Mouse (Mus musculus): ENCODE results near the gene Fam234b. TPM values are rescaled to one million over a fixed set of nuclear protein-coding genes. Genes with fewer than 3 reads are reported as not detected.

The Fam234b gene
- polyA plus RNA-seq, 1 experiment from 2014 or later, result 28.7 TPM

- no peak for ATAC-seq (ENCODE audit: insufficient number of reproducible peaks, insufficient read depth, low FRiP score, low TSS enrichment)
- Histone ChIP-seq H3K4me2 (replicated peaks) (no peak overlapping the region), H3K9me3 (no peaks in the 10 kb centered on the region), H3K4me3 (no peak overlapping the region), H3K4me1 (no peaks in the 10 kb centered on the region), H3K36me3 (no peaks in the 10 kb centered on the region), H3K27me3 (no peaks in the 10 kb centered on the region), H3K9ac (no peak overlapping the region), H3K27ac (no peak overlapping the region)
- WGBS, result 35% methylated on average over 8 of the region's 8 CpGs
Observed at GRCm38 (mm10) chr6:135183961-135184360, 13.8 kb upstream of the Fam234b start.

GRCm38 (mm10) chr6:135187076-135187917, 10.5 kb upstream of the Fam234b start:
- Histone ChIP-seq H3K4me3 (no peak overlapping the region), H3K4me2 (replicated peaks) (no peak overlapping the region), H3K4me1 (no peaks in the 10 kb centered on the region), H3K9me3 (no peaks in the 10 kb centered on the region), H3K27me3 (no peaks in the 10 kb centered on the region), H3K27ac (no peak overlapping the region), H3K36me3 (no peaks in the 10 kb centered on the region), H3K9ac (no peak overlapping the region)
- WGBS, result 67% methylated on average over 10 of the region's 10 CpGs
- no peak for ATAC-seq (ENCODE audit: insufficient number of reproducible peaks, insufficient read depth, low FRiP score, low TSS enrichment)

GRCm38 (mm10) chr6:135188629-135189028, 9.1 kb upstream of the Fam234b start:
- WGBS, result 71% methylated on average over 4 of the region's 4 CpGs
- Histone ChIP-seq H3K4me1 (peaks cover 5% of the 10 kb centered on the region), H3K4me2 (replicated peaks) (no peak overlapping the region), H3K9ac (no peak overlapping the region), H3K27me3 (no peaks in the 10 kb centered on the region), H3K27ac (no peak overlapping the region), H3K4me3 (no peak overlapping the region), H3K36me3 (no peaks in the 10 kb centered on the region), H3K9me3 (no peaks in the 10 kb centered on the region)
- no peak for ATAC-seq (ENCODE audit: insufficient number of reproducible peaks, insufficient read depth, low FRiP score, low TSS enrichment)

GRCm38 (mm10) chr6:135190122-135190521, 7.7 kb upstream of the Fam234b start:
- Histone ChIP-seq H3K4me1 (peaks cover 10% of the 10 kb centered on the region), H3K27me3 (no peaks in the 10 kb centered on the region), H3K4me3 (no peak overlapping the region), H3K9me3 (no peaks in the 10 kb centered on the region), H3K36me3 (no peaks in the 10 kb centered on the region), H3K9ac (no peak overlapping the region), H3K27ac (no peak overlapping the region), H3K4me2 (replicated peaks) (no peak overlapping the region)
- no peak for ATAC-seq (ENCODE audit: insufficient number of reproducible peaks, insufficient read depth, low FRiP score, low TSS enrichment)
- WGBS, result 57% methylated on average over 6 of the region's 6 CpGs

- no peak overlapping the region for H3K9ac ChIP-seq
- H3K27ac ChIP-seq, result no peak overlapping the region
- peaks cover 10% of the 10 kb centered on the region for H3K4me1 ChIP-seq
- no peak for ATAC-seq (ENCODE audit: insufficient number of reproducible peaks, insufficient read depth, low FRiP score, low TSS enrichment)
- no peak overlapping the region for H3K4me2 ChIP-seq (replicated peaks)
- H3K27me3 ChIP-seq, result no peaks in the 10 kb centered on the region
- H3K36me3 ChIP-seq, result no peaks in the 10 kb centered on the region
- WGBS, result 79% methylated on average over 1 of the region's 1 CpGs
- H3K4me3 ChIP-seq, result no peak overlapping the region
- no peaks in the 10 kb centered on the region for H3K9me3 ChIP-seq
Observed at GRCm38 (mm10) chr6:135191906-135192305, 5.9 kb upstream of the Fam234b start.

- Histone ChIP-seq H3K36me3 (no peaks in the 10 kb centered on the region), H3K4me3 (no peak overlapping the region), H3K9me3 (no peaks in the 10 kb centered on the region), H3K9ac (no peak overlapping the region), H3K27ac (no peak overlapping the region), H3K4me2 (replicated peaks) (no peak overlapping the region), H3K4me1 (peaks cover 10% of the 10 kb centered on the region), H3K27me3 (no peaks in the 10 kb centered on the region)
- ATAC-seq (ENCODE audit: insufficient number of reproducible peaks, insufficient read depth, low FRiP score, low TSS enrichment), result no peak
- WGBS, result 73% methylated on average over 8 of the region's 8 CpGs
Observed at GRCm38 (mm10) chr6:135192993-135193392, 4.8 kb upstream of the Fam234b start.

- Histone ChIP-seq H3K36me3 (no peaks in the 10 kb centered on the region), H3K9ac (no peak overlapping the region), H3K4me2 (replicated peaks) (no peak overlapping the region), H3K4me3 (no peak overlapping the region), H3K4me1 (peaks cover 10% of the 10 kb centered on the region), H3K27ac (no peak overlapping the region), H3K27me3 (no peaks in the 10 kb centered on the region), H3K9me3 (no peaks in the 10 kb centered on the region)
- no peak for ATAC-seq (ENCODE audit: insufficient number of reproducible peaks, insufficient read depth, low FRiP score, low TSS enrichment)
- WGBS, result 23% methylated on average over 4 of the region's 4 CpGs
Observed at GRCm38 (mm10) chr6:135193733-135194132, 4.0 kb upstream of the Fam234b start.

- Histone ChIP-seq H3K4me2 (replicated peaks) (no peak overlapping the region), H3K9me3 (no peaks in the 10 kb centered on the region), H3K4me3 (no peak overlapping the region), H3K9ac (no peak overlapping the region), H3K27ac (no peak overlapping the region), H3K4me1 (peaks cover 10% of the 10 kb centered on the region), H3K36me3 (no peaks in the 10 kb centered on the region), H3K27me3 (no peaks in the 10 kb centered on the region)
- 80% methylated on average over 4 of the region's 4 CpGs for WGBS
- no peak for ATAC-seq (ENCODE audit: insufficient number of reproducible peaks, insufficient read depth, low FRiP score, low TSS enrichment)
Observed at GRCm38 (mm10) chr6:135194907-135195306, 2.9 kb upstream of the Fam234b start.

GRCm38 (mm10) chr6:135196707-135197106, 1.1 kb upstream of the Fam234b start:
- Histone ChIP-seq H3K27ac (no peak overlapping the region), H3K9me3 (no peaks in the 10 kb centered on the region), H3K9ac (no peak overlapping the region), H3K4me2 (replicated peaks) (no peak overlapping the region), H3K36me3 (no peaks in the 10 kb centered on the region), H3K4me1 (peaks cover 10% of the 10 kb centered on the region), H3K27me3 (no peaks in the 10 kb centered on the region), H3K4me3 (no peak overlapping the region)
- ATAC-seq (ENCODE audit: insufficient number of reproducible peaks, insufficient read depth, low FRiP score, low TSS enrichment), result no peak
- WGBS, result 75% methylated on average over 8 of the region's 8 CpGs

- WGBS, result 14% methylated on average over 7 of the region's 7 CpGs
- Histone ChIP-seq H3K4me2 (replicated peaks) (peak overlapping the region; percentile 75), H3K27ac (no peak overlapping the region)
Observed at GRCm38 (mm10) chr6:135197446-135197845, 331 bp upstream of the Fam234b start.

GRCm38 (mm10) chr6:135198726-135199125, 949 bp downstream of the Fam234b start:
- no peaks in the 10 kb centered on the region for H3K36me3 ChIP-seq
- H3K27me3 ChIP-seq, result no peaks in the 10 kb centered on the region
- H3K4me2 ChIP-seq (replicated peaks), result peak overlapping the region; percentile 75
- H3K27ac ChIP-seq, result no peak overlapping the region
- no peak overlapping the region for H3K9ac ChIP-seq
- 46% methylated on average over 6 of the region's 6 CpGs for WGBS
- no peak for ATAC-seq (ENCODE audit: insufficient number of reproducible peaks, insufficient read depth, low FRiP score, low TSS enrichment)
- peaks cover 4% of the 10 kb centered on the region for H3K4me1 ChIP-seq
- no peaks in the 10 kb centered on the region for H3K9me3 ChIP-seq
- H3K4me3 ChIP-seq, result peak overlapping the region; percentile 90; the same call in 1 of the 2 replicates

More at GRCm38 (mm10) chr6:135197446-135197845, 331 bp upstream of the Fam234b start:
- no peaks in the 10 kb centered on the region for H3K36me3 ChIP-seq
- H3K27me3 ChIP-seq, result no peaks in the 10 kb centered on the region
- H3K4me1 ChIP-seq, result peaks cover 10% of the 10 kb centered on the region
- peak overlapping the region; percentile 77; the same call in 1 of the 2 replicates for H3K9ac ChIP-seq
- ATAC-seq (ENCODE audit: insufficient number of reproducible peaks, insufficient read depth, low FRiP score, low TSS enrichment), result no peak
- peak overlapping the region; percentile 90 for H3K4me3 ChIP-seq
- H3K9me3 ChIP-seq, result no peaks in the 10 kb centered on the region

- no peak overlapping the region for H3K27ac ChIP-seq
- no peak overlapping the region for H3K4me2 ChIP-seq (replicated peaks)
- no peaks in the 10 kb centered on the region for H3K27me3 ChIP-seq
- no peaks in the 10 kb centered on the region for H3K4me1 ChIP-seq
- ATAC-seq (ENCODE audit: insufficient number of reproducible peaks, insufficient read depth, low FRiP score, low TSS enrichment), result no peak
- H3K36me3 ChIP-seq, result no peaks in the 10 kb centered on the region
- no peak overlapping the region for H3K4me3 ChIP-seq
- no peak overlapping the region for H3K9ac ChIP-seq
- 84% methylated on average over 16 of the region's 16 CpGs for WGBS
- no peaks in the 10 kb centered on the region for H3K9me3 ChIP-seq
Observed at GRCm38 (mm10) chr6:135200122-135200957, 2.6 kb downstream of the Fam234b start.
